8 mouse cellular contexts compared by ENCODE assay signal in the genomic region with DNA sequence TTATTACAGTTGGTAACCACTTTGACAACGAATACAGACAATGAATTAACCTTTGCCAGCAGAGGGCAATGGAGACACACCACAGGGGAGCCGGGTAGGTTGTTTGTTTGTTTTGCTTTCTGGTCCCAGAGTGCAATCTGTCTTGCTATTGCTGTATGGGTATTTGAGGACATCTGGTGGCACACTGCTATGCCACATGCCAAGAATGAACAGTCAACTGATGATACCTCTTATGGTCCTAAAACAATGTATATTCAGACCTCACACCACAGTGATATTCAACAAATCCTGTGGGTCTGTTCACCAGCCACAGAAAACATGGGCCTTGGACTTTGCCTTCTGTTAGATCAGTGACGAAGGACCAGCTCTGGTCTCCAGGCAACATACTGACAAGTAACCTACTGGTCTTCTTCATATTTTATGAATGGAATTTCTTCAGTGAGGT. TPM values are rescaled to one million over a fixed set of nuclear protein-coding genes. Genes with fewer than 3 reads are reported as not detected.
DNase-seq lines count a peak whose midpoint lies in the region; ATAC-seq lines count a peak whose summit lies in the region.
"Had no signal": no experiment of that assay in that cellular context is flagged by ENCODE, and none has a peak within 500 bp of the region (broad histone marks: within the 10 kb centered on the region; RNA-seq: fewer than 3 reads in every experiment).

No protein-coding gene starts in this region.

- no peaks in the 10 kb centered on the region for H3K36me3 ChIP-seq in liver, embryonic 11.5 days (ENCODE audit: control insufficient read depth, insufficient read depth, low read length)
- H3K36me3 ChIP-seq in liver, embryonic 12.5 days, result no peaks in the 10 kb centered on the region
- no peaks in the 10 kb centered on the region for H3K36me3 ChIP-seq in liver, embryonic 13.5 days

- 0 out of 2 replicates have a peak, but pooled peaks have one; percentile 34 for ATAC-seq in liver, embryonic 11.5 days (replicated peaks; ENCODE audit: low FRiP score)
- ATAC-seq in liver, embryonic 12.5 days, result no peak; the same call in 1 of the 2 replicates
- ATAC-seq in liver, embryonic 13.5 days (ENCODE audit: low read depth), result peak; percentile 48; the same call in 1 of the 2 replicates

- no peak for DNase-seq in liver, embryonic 11.5 days (ENCODE audit: low spot score)
- DNase-seq in ZHBTc4 (ENCODE audit: low read depth, low spot score), result peak; percentile 32
- peak; percentile 51 to 69 for DNase-seq in cerebellum, postnatal 25 days
- no peak for DNase-seq in liver, embryonic 13.5 days
- DNase-seq in right cerebral cortex, adult 2 months (ENCODE audit: low spot score in 2 of 2), result no peak
- DNase-seq in urinary bladder, postnatal 10 days (ENCODE audit: low spot score), result no peak

- WGBS in liver, embryonic 11.5 days, result 41% methylated on average over 3 of the region's 3 CpGs
- 39% methylated on average over 3 of the region's 3 CpGs for WGBS in liver, embryonic 12.5 days (ENCODE audit: insufficient replicate concordance)
- WGBS in liver, embryonic 13.5 days (ENCODE audit: insufficient replicate concordance), result 38% methylated on average over 3 of the region's 3 CpGs

- no peaks in the 10 kb centered on the region for H3K4me1 ChIP-seq in liver, embryonic 11.5 days (replicated peaks; ENCODE audit: control insufficient read depth, insufficient read depth, low read length)
- no peaks in the 10 kb centered on the region for H3K4me1 ChIP-seq in liver, embryonic 12.5 days
- H3K4me1 ChIP-seq in liver, embryonic 13.5 days (replicated peaks), result no peaks in the 10 kb centered on the region
- H3K4me1 ChIP-seq: neural tube, embryonic 13.5 days had no signal

- no peak overlapping the region for H3K27ac ChIP-seq in liver, embryonic 11.5 days (ENCODE audit: low read depth, low read length)
- no peak overlapping the region for H3K27ac ChIP-seq in liver, embryonic 12.5 days
- 0 out of 2 replicates have a peak overlapping the region, but pooled peaks have one; percentile 16 for H3K27ac ChIP-seq in liver, embryonic 13.5 days
- H3K27ac ChIP-seq: neural tube, embryonic 13.5 days had no signal

- no peaks in the 10 kb centered on the region for H3K9me3 ChIP-seq in liver, embryonic 11.5 days (ENCODE audit: control insufficient read depth, low read length)
- H3K9me3 ChIP-seq in liver, embryonic 12.5 days (replicated peaks), result no peaks in the 10 kb centered on the region
- no peaks in the 10 kb centered on the region for H3K9me3 ChIP-seq in liver, embryonic 13.5 days (replicated peaks)
- H3K9me3 ChIP-seq: neural tube, embryonic 13.5 days had no signal

- no peak overlapping the region for H3K9ac ChIP-seq in liver, embryonic 11.5 days (ENCODE audit: low read depth, low read length)
- H3K9ac ChIP-seq in liver, embryonic 12.5 days, result no peak overlapping the region
- H3K9ac ChIP-seq in liver, embryonic 13.5 days, result no peak overlapping the region
- H3K9ac ChIP-seq: neural tube, embryonic 13.5 days had no signal

- H3K27me3 ChIP-seq in liver, embryonic 11.5 days (replicated peaks; ENCODE audit: control insufficient read depth, insufficient read depth, low read length), result no peaks in the 10 kb centered on the region
- H3K27me3 ChIP-seq in liver, embryonic 12.5 days (replicated peaks), result no peaks in the 10 kb centered on the region
- H3K27me3 ChIP-seq in liver, embryonic 13.5 days, result no peaks in the 10 kb centered on the region
- H3K27me3 ChIP-seq: neural tube, embryonic 13.5 days had no signal

- H3K4me2 ChIP-seq in liver, embryonic 11.5 days, result no peak overlapping the region
- no peak overlapping the region for H3K4me2 ChIP-seq in liver, embryonic 12.5 days
- no peak overlapping the region for H3K4me2 ChIP-seq in liver, embryonic 13.5 days
- H3K4me2 ChIP-seq: neural tube, embryonic 13.5 days had no signal

- no peak overlapping the region for H3K4me3 ChIP-seq in liver, embryonic 11.5 days (ENCODE audit: low read depth, low read length)
- no peak overlapping the region for H3K4me3 ChIP-seq in liver, embryonic 12.5 days
- no peak overlapping the region for H3K4me3 ChIP-seq in liver, embryonic 13.5 days (replicated peaks)
- H3K4me3 ChIP-seq: neural tube, embryonic 13.5 days had no signal

RNA-seq across cellular contexts. Expression of a gene that starts 43.5 kb away (rescaled TPM):
- 11.0 and 11.3 TPM in 2 replicates for polyA plus RNA-seq in liver, embryonic 11.5 days (2014; fragmentation: Nextera tagmentation; extraction: Ambion mirVana)
- polyA plus RNA-seq in liver, embryonic 12.5 days (2016; fragmentation: Nextera tagmentation; extraction: Ambion mirVana), result 6.0 and 7.0 TPM in 2 replicates
- 3.8 and 4.3 TPM in 2 replicates for polyA plus RNA-seq in liver, embryonic 13.5 days (2015; fragmentation: Nextera tagmentation; extraction: Ambion mirVana)

Comparison
In these comparisons a context has a peak if more than half of its experiments do, and no peak if none do; other contexts are left out.
1. DNase-seq: peak in ZHBTc4 (single experiment) and cerebellum, postnatal 25 days (2 of 2); none in liver, embryonic 11.5 days (single experiment), liver, embryonic 13.5 days (single experiment), right cerebral cortex, adult 2 months (0 of 2) and urinary bladder, postnatal 10 days (single experiment).